Mouse (Mus musculus) B cell, adult 62 days (primary cell): Measurements from ENCODE around the gene Ecd. TPM values are rescaled to one million over a fixed set of nuclear protein-coding genes. Genes with fewer than 3 reads are reported as not detected.

ENCODE experiments used
- total RNA-seq: library from RNA; stranded (reverse); gene quantifications from 4 replicates; pipeline ENCODE4 v1.2.4, GENCODE M21; 2023

Gene Ecd
- 40.2 to 52.4 TPM (median 44.7 TPM) in 4 replicates for total RNA-seq

GRCm38 (mm10) chr14:20347991-20348541 is at the start of gene Ecd, which contains the start of gene Fam149b:
Ecd (minus strand) TSS chr14:20348121.
Fam149b (plus strand) TSS chr14:20348162.

DNA sequence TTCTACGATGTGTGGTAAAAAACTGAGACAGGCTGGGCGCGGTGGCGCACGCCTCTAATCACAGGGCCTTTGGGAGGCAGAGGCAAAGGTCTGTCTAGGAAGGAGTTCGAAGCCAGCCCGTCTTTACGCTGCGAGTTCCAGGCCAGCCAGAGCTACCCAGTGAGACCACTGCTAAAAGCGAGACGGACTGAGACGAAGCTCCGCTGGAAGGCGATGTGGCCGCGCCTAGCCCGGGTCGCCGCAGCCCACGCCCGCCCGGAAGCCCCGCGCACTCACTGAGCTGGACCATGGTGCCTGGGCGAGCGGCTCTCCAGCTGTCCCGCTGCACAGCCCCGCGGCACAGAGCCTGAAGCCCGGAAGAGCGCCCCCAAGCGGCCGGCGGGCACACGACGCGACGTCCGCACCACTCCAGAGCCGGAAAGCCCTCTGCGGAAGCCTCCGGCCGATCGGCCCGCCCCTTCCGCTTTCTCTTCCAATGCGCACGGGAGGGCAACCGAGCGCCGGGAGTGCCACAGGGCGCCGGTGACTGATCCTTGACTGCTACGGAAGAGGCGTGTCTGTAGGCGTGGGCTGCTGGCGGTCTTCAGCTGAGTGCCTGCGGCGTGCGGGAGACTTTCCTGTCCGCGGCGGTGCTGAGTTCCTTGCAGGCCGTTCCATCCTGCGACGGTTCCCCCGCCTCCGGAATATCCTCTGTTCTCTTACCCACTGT is 45.4 kb upstream of the Ecd start, which contains the start of gene Mrps16:
Mrps16 (minus strand) TSS at position 430 of the 709 bp plus-strand sequence.

DNA sequence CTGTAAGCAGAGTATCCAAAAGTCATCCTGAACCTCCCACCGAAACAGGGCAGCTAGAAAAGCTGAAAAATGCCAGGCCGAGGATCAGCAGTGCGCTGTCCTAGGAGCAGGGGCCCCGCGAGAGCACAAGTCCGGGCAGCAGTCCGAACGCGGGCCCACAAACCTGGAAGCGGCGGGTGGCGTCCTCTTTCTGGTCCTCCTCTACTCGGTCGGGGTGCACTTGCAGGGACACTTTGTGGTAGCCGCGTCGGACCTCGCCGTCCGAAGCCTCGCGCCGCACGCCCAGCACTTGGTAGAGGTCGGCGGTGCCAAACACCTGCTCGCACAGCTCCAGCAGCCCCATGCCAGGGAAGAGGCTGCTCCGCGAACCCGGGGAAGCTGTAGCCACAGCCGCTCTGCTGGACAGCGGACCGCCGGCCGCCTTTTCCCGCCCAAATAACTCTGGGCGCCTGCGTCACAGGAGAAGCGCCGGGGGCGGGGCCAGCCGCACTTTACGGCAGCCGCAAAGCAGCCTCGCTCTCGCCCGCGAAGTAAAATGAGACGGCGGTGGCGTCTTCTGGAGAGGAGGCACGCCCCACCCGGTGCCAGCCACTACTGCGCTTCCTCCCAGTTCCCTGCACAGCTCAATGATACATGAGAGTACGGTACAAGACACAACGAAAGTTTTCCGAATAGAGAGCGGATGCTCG is 40.7 kb upstream of the Ecd start, which contains the start of gene Dnajc9:
Dnajc9 (minus strand) TSS at position 470 of the 689 bp plus-strand sequence.

DNA sequence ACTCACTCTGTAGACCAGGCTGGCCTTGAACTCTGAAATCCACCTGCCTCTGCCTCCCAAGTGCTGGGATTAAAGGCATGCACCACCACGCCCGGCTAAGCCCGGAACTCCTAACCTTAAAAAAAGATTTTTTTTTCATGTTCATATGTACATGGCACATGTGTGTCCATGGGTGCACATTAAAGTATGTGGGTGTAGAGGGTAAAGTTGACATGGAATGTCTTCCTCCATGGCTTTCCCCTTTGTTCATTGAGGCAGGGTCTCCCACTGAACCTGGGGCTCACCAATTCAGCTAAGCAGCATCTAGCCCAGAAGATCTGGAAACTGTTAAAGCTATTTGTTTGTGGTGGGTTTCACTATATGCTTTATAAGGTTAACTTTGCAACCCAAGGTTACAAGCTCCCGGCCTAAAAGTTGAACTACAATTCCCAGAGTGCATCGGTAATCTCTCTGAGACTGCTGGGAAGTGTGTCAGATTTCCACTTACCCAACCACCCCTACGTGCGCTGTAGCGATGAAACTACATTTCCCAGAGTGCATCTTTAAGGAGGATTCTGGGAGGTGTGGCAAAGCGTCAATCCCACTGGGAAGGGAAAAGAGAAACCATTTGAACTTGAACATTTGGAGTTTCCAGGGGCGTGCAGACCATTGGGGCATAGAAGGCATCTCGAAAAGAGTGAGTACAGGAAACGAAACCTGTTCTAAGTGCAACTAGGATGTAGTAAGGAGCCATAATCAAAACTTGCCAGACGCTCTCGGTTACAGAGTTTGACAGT is 53.6 kb downstream of the Ecd start, which contains the start of gene Nudt13:
Nudt13 (plus strand) TSS at position 581 of the 776 bp plus-strand sequence.

Other genes with a start within 250 kb of the Ecd start
- 3.5 to 4.9 TPM (median 4.0 TPM) in 4 replicates for gene Saysd1, start 209.6 kb downstream of the Ecd start, total RNA-seq
- 20.6 to 22.6 TPM (median 22.1 TPM) in 4 replicates for gene Kcnk5, start 166.3 kb downstream of the Ecd start, total RNA-seq
- gene Kcnk16, start 78.9 kb downstream of the Ecd start, total RNA-seq, result not detected in 4 replicates
- gene Nudt13, start 53.4 kb downstream of the Ecd start, total RNA-seq, result 17.1 to 22.7 TPM (median 19.9 TPM) in 4 replicates
- gene Fam149b, start within 50 bp of the Ecd start, total RNA-seq, result 29.2 to 43.8 TPM (median 38.7 TPM) in 4 replicates
- 80.9 to 84.6 TPM (median 83.3 TPM) in 4 replicates for gene Dnajc9, start 40.8 kb upstream of the Ecd start, total RNA-seq
- 34.6 to 43.1 TPM (median 37.0 TPM) in 4 replicates for gene Mrps16, start 45.5 kb upstream of the Ecd start, total RNA-seq
- not detected in 4 replicates for gene Cfap70, start 104.1 kb upstream of the Ecd start, total RNA-seq
- 49.7 to 53.2 TPM (median 50.3 TPM) in 4 replicates for gene Anxa7, start 132.0 kb upstream of the Ecd start, total RNA-seq
- 2.8 to 4.5 TPM (median 4.2 TPM) in 4 replicates for gene Mss51, start 148.8 kb upstream of the Ecd start, total RNA-seq
- 101 to 117 TPM (median 110 TPM) in 4 replicates for gene Ppp3cb, start 198.5 kb upstream of the Ecd start, total RNA-seq